Mouse (Mus musculus) gastrocnemius, postnatal 14 days (tissue): ENCODE measurements around the gene Fads2. TPM values are rescaled to one million over a fixed set of nuclear protein-coding genes. Genes with fewer than 3 reads are reported as not detected.

Source experiments
- DNase-seq: peaks from one replicate; pipeline ENCODE4 v3.0.0; 2021; ENCODE audit warnings: mixed read lengths
- intact Hi-C: fragments of 180-260 bp; cut with DNase I; formaldehyde crosslinking; loops from one replicate; pipeline ENCODE4 v1.15.1; 2025; ENCODE audit warnings: low total_unique reads
- total RNA-seq, 2 experiments: library from RNA; stranded (reverse); gene quantifications; 2 replicates each; pipeline ENCODE4 v1.2.3; 2021

Gene Fads2
- total RNA-seq, 2 experiments from 2014 or later, result 6.7 to 11.1 TPM

DNA sequence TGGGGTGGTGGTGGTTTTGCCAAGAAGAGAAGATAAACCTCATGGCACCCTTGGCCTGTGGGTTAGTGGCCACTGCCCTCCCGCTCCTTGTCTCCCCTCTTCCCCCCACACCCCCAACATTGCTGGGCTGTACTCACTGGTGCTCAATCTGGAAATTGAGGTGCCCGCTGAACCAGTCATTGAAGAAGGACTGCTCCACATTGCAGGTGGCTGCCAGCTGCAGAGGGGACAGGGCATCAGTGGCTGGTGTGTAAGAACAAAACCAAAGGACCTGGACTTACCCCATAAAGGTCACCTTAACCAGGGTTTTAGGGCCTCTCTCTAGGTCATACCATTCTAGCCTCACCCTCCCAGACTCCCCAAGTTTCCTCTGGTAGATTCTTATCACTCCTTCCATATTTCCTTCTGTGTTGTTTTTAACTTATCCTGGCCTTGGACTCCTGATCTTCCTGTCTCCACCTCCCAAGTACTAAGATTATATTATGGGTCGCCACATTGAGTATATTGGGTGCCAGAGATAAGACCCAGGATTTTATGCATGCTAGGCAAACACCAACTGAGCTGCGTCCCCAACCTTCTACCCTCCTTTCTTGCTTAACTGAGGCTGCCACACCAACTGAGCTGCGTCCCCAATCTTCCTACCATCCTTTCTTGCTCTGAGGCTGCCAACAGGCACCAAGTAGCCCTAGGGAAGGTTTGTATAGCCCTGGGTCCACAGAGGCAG lies 35.9 kb downstream of the Fads2 start:
- intact Hi-C loops, result no loop called here

DNA sequence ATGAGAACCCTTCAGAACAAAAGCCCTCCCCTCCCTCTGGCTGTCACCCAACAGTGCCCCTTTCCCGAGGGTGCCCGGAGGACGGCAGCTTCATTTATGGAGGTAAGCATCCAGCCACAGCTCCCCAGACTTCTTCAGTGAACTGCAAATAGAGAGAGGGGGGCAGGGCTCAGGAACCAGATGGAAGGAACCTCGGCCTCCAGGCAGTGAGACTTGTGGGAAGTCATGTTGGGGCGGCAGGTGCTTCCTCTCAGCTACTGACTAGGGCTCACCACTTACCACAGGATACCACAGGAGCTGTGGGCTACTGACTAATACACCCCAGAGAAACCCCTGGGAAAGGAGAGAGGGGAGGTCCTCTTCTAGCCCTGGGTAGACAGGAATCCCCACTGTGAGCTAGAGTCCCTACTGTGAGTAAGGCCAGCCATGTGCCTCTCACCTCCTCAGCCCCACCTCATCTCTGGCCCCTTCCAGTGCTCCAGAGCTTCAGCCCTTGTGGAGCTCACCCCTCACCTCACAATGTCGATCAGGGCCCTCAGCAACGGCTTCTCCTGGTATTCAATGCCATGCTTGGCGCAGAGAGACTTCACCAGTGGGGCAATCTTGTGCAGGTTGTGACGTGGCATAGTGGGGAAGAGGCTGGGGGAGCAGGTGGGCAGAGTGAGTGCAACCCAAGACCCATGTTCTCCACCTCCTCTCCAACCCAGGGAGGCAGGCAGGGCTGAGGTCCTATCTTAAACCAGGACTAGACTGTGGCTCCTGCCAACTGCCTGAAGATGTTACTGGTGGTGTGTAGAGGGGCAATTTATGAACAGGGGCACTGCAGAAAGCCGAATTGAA lies 37.2 kb downstream of the Fads2 start:
- no peak for DNase-seq
- intact Hi-C loops, result no loop called here

More for the DNA sequence above, 35.9 kb downstream of the Fads2 start:
- DNase-seq, result no peak

DNA sequence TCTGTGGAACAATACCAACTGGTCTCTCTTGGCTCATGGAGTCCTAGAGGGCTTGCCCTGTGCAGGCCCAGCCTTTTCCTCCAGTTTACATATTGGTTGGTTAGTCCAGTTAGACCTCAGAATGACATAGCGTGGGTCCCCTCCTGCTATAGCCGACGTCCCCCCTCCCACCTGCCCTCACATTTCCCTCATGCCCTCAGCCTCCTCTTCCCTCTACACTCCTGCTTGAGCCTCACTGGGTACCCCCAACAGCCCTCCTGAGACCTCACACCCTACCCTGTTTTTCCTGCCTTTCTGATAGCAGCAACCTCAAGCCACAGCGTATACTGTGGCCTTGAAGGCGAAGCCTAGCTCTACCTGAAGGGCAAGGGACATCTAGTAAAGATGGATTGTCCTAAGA lies 38.7 kb downstream of the Fads2 start:
- DNase-seq, result no peak
- intact Hi-C loops, result no loop called here

- intact Hi-C loops, result no loop called here
- DNase-seq, result no peak
Measured at GRCm38 (mm10) chr19:10062292-10062691, 39.3 kb downstream of the Fads2 start.

DNA sequence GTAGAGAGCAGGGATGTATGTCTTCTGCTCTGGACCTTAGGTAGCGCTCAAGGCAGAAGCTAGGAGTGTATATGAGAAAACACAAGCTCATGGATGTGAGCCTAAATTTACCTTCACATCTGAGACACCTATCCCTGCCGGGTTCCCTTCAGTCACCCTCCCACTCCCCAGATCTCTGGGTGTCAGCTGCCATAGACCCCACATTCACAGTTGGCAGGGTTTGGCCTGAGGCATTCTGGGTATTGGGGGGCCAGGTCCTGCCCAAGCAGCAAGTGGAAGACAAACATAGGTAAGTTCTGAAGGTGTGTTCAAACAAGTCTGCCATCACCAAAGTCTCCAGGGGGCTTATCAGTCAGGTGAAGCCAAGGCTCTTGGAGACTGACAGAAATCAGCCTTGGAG lies 39.9 kb downstream of the Fads2 start:
- intact Hi-C loops, result no loop called here

DNA sequence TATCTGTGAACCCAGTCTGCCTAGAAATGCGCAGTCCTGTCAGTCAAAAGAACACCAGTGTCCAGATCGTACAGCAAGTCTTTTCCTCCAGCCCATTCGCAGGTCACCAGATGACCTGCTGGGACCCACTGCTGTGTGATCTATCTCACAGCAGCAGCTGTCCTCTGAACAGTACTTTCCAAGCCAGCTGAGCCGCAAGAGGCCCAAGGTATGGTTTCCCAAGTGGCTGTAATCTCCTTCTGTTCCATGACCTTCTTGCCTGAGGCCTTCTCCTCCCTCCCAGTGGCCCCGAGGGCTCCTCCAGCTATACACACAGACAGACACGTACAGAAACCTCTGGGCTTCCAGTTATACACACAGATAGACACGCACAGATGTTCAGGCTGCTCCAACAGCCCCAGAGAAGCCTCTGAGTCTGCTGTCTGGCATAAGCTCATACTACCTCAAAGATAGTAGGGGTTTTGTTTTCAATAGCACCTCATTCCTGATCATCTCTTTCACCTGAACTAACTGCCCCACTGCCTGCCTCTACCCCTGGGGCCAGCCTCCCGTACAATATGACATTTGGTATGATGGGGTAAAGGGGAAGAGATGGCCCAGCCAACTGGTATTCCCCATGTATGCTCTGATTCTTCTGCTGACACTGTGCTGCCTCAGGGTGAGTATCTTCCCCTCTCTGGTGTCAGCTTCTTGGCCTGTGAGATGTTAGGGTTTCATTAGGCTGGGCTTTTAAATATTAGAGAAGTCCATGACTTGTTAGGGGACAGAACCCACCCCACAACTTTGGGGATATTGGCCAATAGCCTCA lies 40.6 kb downstream of the Fads2 start:
- no peak for DNase-seq
- intact Hi-C loops, result no loop called here

More for the DNA sequence above, 39.9 kb downstream of the Fads2 start:
- DNase-seq, result no peak

DNA sequence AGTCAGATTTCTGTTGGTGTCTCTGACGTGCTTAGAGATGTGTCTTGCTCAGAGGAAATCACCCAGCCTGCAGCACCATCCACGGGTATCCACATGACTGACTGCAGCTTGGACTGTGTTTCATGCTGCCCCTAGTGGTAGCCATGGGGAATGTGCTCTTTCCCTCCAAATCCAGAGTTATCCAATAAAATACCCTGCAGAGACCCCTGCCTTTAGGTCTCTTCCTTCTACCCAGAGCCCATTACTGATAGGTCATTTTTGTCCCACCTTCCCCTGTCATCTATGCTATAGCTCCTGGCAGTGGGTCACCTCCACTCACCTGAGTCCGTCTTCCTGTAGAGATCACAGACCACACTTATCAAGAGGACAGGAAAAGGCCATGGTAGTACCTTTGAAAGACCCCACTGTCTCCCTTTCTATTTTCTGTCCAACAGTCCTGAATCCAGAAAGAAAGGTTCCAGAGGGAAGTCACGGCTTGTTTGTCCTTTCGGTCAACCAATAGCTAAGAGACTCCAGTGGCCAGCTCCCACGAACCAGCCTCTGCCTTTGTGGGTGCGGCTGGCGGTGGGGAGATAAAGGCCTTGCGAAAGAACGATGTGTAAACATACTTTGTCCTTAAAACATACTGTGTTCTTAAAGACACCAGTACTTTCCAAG lies 41.5 kb downstream of the Fads2 start:
- intact Hi-C loops, result no loop called here
- no peak for DNase-seq

DNA sequence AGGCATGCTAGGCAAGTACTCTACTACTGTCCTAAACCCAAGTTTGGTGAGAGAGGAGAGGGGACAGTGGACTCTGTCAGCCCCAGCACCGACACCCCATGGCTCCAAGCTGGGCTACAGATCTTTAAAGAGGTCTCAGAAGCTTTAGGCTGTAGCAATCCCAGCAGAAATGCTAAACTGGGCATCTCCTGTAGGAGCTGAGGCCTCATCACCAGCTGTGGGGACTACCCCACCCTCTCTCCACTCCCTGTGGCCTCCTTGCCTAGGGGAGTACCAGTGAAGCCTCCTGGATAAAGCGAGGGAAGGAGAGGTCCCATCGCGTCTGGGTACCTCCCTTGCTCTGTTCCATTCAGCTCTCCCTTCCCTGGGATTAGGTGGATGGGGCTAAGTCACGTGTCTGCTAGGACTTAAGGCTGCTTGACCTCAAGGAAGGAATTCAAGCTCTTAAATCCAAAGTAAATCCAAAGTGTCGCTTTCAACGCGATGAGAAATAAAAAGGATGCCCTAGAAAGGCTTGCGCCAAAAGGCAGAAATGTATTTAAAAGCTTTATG lies 42.6 kb downstream of the Fads2 start:
- intact Hi-C loops, result no loop called here
- DNase-seq, result no peak

DNA sequence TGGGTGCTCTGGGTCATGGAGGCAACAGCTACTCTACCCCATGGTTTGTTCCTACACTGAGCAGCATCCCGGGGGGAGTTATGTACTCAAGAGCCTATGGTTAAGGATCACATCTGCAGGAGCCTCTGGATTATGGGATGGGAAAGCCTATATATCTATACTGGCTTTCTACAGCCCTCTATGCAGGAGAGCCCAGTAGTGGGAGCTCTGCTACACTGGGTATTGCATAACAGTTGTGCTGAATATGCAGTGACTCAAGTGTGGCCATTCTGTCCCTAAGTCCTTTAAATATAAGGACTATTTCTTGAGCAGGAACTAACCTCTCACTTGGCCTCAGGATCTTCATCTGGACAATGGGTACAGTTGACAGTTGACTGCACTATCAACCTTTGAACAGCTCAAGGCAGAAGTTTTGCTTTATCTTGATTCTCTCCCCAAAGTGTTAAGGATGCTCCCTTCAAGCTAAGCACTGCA lies 43.2 kb downstream of the Fads2 start:
- intact Hi-C loops, result no loop called here
- no peak for DNase-seq

DNA sequence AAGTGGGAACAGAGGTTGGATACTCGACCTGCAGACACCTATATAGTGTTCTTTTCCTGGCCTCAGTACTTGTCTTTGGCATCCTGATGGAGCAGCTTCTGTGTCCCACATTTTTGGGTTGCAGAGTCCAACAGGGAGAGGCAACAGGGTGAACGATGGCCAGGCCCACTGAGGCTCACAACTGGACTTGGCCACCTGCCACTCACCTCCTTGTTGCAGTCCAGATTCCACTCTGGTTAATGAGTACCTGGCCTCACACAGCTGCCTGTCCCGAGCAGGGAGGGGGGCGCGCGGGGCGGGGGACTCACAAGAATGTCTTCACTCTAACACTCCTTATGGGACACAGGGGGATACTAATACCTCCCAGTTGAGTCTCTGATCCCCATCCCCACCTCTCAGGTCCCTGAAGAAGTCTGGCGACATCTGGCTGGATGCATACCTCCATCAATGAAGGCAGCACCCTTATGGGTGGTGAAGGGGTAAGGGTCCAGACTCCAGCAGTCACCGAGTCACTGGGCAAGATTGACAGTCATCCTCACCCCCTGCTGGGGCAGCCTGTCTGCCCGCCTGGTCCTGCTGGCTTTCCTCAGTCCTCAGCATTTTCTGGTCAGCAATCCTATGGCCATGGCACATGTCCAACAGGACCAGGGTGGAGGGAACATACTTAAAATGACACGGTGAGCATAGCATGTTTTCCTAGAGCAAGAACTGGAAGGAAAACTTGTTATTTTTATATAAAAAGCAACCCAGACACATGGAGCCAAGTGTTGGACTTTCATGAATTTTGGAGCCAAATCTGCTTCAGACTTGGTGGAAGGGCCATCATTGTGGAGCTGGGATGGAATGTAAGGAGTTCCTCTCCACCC lies 43.8 kb downstream of the Fads2 start:
- no peak for DNase-seq
- intact Hi-C loops, result no loop called here

DNA sequence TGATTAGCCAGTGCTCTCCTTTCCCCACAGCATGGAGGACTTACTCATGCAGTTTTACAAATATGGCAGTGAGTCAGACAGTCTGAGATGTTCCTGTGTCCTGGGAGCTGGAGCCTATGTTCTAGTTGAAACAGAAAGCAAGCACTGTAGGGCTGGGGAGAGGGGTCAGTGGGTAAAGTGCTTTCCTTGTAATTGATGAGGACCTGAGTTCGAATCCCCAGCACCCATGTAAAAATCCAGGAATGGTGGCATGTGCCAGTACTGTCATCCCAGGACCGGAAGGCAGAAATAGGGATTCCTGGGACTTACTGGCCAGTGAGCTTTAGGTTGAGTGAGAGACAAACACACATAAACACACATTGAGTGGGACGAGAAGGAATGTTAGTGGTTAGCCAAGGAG lies 44.9 kb downstream of the Fads2 start:
- no peak for DNase-seq
- intact Hi-C loops, result no loop called here

DNA sequence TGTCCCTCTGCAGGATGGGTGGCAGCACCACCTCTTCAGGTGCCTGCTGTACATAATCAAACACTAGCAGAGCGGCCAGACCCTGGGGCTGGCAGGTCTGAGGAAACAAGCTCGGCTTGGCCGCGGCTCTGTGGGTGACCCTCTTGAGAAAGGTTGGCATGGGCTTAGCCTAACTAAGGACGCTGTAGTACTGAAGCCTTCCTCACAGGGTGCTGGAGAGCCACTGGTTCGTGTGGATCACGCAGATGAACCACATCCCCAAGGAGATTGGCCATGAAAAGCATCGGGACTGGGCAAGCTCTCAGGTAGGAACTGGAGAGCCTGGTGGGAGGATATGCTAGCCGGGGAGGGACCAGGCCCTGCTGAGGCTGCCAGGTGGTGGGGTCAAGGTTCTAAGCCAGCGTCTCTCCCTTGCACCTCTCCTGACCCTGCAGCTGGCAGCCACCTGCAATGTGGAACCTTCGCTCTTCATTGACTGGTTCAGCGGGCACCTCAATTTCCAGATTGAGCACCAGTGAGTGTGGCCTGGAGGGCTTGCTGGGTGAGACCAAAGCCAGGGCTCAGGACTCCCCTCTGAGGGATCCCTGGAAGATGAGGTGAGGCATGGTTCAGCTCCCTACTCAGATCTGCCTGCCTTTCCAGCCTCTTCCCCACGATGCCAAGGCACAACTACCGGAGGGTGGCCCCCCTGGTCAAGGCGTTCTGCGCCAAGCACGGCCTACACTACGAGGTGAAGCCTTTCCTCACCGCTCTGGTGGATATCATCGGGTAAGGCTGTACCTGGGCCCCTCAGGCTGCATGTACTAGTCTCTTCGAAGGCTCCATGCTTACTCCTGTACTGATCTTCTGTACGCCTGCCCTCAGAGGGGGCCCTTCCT lies 45.5 kb downstream of the Fads2 start:
- DNase-seq, result no peak
- intact Hi-C loops, result no loop called here

DNA sequence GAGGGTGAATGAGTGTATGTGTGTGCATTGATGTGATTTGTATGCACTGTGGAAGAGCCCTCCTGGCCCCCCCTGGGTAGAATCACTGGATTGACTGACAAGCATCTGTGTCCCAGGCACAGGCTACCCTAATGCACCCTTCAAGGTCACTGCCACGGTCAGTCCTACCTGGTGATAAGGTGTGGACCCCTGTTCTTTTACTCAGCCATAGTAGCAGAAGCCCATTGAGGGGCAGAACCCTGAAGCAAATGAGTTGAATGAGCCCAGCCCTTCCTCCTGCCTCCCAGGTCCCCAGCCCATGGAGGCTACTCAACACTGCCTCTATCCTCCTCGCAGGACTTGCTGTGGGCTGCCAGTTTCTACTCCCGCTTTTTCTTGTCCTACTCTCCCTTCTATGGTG lies 46.3 kb downstream of the Fads2 start:
- intact Hi-C loops, result no loop called here
- no peak for DNase-seq

DNA sequence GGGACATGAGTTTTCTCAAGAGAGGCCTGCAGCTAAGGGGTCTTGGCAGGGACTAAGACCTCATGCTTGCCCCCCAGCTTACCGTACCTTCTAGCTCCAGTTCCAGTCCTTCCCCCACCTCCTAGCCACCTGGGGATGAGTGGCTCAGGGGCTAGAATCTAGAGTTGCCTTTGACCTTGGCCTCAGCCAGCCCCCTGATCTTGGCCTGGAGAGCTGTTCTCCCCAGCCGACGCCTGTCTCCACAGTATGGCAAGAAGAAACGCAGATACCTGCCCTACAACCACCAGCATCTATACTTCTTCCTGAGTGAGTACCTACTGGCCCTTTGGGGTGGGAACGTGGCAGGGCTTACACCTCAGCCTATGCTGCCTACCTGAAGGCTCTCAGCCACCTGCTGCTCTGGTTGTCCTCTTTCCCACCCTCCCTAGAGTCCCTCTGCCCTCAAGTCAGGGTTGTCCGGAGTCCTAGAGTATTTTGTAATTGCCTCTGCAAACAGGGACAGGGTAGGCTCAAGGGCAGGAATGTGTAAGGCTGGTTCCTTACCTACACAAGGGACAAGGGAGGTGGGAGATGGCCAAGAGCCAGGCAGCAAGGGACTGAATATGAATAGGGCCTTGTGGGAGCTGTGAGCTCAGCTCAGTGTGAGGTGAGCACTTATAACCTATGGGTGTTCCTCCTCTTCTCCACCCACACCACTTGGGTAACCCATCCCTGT lies 47.0 kb downstream of the Fads2 start:
- DNase-seq, result no peak
- intact Hi-C loops, result no loop called here

DNA sequence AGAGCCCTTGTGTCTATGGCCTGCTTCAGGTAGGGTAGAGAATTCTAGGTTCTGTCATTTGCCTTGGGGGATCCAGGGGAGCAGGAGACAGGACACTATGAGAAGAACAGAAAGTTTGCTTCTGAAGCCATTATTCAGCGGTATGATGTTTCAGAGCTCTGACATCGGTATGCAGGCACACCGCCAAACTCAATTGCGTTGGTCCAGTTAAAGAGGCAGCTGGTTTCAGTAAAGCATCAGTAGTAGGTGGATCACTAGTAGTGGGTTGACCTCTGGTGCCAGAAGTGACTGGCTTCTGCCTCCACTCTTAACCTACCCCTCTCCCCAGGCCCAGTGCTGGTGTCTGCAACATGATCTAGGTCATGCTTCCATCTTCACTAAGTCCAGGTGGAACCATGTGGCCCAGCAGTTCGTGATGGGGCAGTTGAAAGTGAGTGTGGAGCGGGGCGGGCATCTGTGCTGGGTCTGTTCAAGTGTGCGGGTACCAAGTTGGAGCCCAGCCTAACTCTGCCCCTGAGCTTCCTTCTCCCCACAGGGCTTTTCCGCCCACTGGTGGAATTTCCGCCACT lies 47.8 kb downstream of the Fads2 start:
- DNase-seq, result no peak
- intact Hi-C loops, result no loop called here

DNA sequence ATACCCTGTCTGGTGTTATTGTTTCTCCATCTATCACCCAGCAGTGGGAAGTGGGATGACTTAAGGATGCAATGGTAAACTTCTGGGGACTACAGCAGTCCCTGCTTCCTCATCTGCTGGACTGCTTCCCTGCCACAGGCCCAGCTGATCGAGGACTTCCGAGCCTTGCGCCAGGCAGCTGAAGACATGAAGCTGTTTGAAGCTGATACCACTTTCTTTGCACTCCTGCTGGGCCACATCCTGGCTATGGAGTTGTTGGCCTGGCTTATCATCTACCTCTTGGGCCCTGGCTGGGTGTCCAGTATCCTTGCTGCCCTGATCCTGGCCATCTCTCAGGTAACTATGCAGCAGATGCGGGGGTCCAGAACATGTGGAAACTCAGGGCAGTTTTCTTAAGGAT lies 48.8 kb downstream of the Fads2 start:
- DNase-seq, result no peak
- intact Hi-C loops, result no loop called here

- intact Hi-C loops, result no loop called here
Measured at GRCm38 (mm10) chr19:10050438-10050837, 51.1 kb downstream of the Fads2 start.

More at GRCm38 (mm10) chr19:10050438-10050837, 51.1 kb downstream of the Fads2 start:
- DNase-seq, result no peak
